In genomic region chr3:115631573-115632416, GRCm38 (mm10) we compare ENCODE assay signal across 10 mouse cellular contexts.
A peak's percentile ranks its signal among the peaks of the same experiment; 100 is the strongest.
DNase-seq lines count a peak whose midpoint lies in the region; ATAC-seq lines count a peak whose summit lies in the region.
"Had no signal": no experiment of that assay in that cellular context is flagged by ENCODE, and none has a peak within 500 bp of the region (broad histone marks: within the 10 kb centered on the region; RNA-seq: fewer than 3 reads in every experiment).

No protein-coding gene starts in this region.

- peaks cover 6% of the 10 kb centered on the region; the same call in 1 of the 2 replicates for H3K4me1 ChIP-seq in hindbrain, embryonic 11.5 days (replicated peaks; ENCODE audit: control insufficient read depth, insufficient read depth, low read length)
- H3K4me1 ChIP-seq in midbrain, embryonic 12.5 days = peaks cover 14% of the 10 kb centered on the region; the same call in 1 of the 2 replicates
- H3K4me1 ChIP-seq: limb, embryonic 15.5 days had no signal

- H3K27ac ChIP-seq in hindbrain, embryonic 11.5 days (ENCODE audit: low read depth, low read length) = peak overlapping the region; percentile 66
- peak overlapping the region; percentile 60 for H3K27ac ChIP-seq in midbrain, embryonic 12.5 days (replicated peaks)
- H3K27ac ChIP-seq: limb, embryonic 15.5 days had no signal

- H3K36me3 ChIP-seq in hindbrain, embryonic 11.5 days (ENCODE audit: control insufficient read depth, insufficient read depth, low read length) = no peaks in the 10 kb centered on the region
- no peaks in the 10 kb centered on the region for H3K36me3 ChIP-seq in midbrain, embryonic 12.5 days
- H3K36me3 ChIP-seq: limb, embryonic 15.5 days had no signal

- WGBS in hindbrain, embryonic 11.5 days = 59% methylated on average over 17 of the region's 17 CpGs
- WGBS in midbrain, embryonic 12.5 days = 47% methylated on average over 17 of the region's 17 CpGs

- H3K9ac ChIP-seq in hindbrain, embryonic 11.5 days (ENCODE audit: low read depth, low read length) = no peak overlapping the region
- no peak overlapping the region for H3K9ac ChIP-seq in midbrain, embryonic 12.5 days (replicated peaks)
- H3K9ac ChIP-seq: limb, embryonic 15.5 days had no signal

- peak; percentile 88 for ATAC-seq in hindbrain, embryonic 11.5 days (ENCODE audit: low FRiP score)
- ATAC-seq in midbrain, embryonic 12.5 days (ENCODE audit: low FRiP score, low read depth) = peak; percentile 90
- ATAC-seq: Patski had no signal

- H3K4me2 ChIP-seq in hindbrain, embryonic 11.5 days (replicated peaks; ENCODE audit: low read depth, low read length) = no peak overlapping the region
- H3K4me2 ChIP-seq in midbrain, embryonic 12.5 days (replicated peaks) = no peak overlapping the region
- H3K4me2 ChIP-seq: limb, embryonic 15.5 days had no signal

- no peaks in the 10 kb centered on the region for H3K27me3 ChIP-seq in hindbrain, embryonic 11.5 days (ENCODE audit: control insufficient read depth, insufficient read depth, low read length)
- H3K27me3 ChIP-seq in midbrain, embryonic 12.5 days = no peaks in the 10 kb centered on the region
- H3K27me3 ChIP-seq: limb, embryonic 15.5 days had no signal

- DNase-seq in layer of hippocampus, adult 11-12 months (ENCODE audit: low spot score) = peak; percentile 31
- DNase-seq in layer of hippocampus, adult 9-10 months (ENCODE audit: low spot score) = no peak
- peak; percentile 59 for DNase-seq in embryo, embryonic 10.5 days (ENCODE audit: low spot score)
- peak; percentile 67 for DNase-seq in hindbrain, embryonic 11.5 days (ENCODE audit: low spot score)
- no peak for DNase-seq in thymus, adult 18-20 months
- no peak for DNase-seq in urinary bladder, postnatal 10 days (ENCODE audit: low spot score)
- no peak for DNase-seq in frontal cortex, postnatal 25 days (ENCODE audit: low spot score in 2 of 2)

- H3K9me3 ChIP-seq in hindbrain, embryonic 11.5 days (ENCODE audit: control insufficient read depth, low read length) = no peaks in the 10 kb centered on the region
- H3K9me3 ChIP-seq in midbrain, embryonic 12.5 days = no peaks in the 10 kb centered on the region
- H3K9me3 ChIP-seq: limb, embryonic 15.5 days had no signal

- no peak overlapping the region for H3K4me3 ChIP-seq in hindbrain, embryonic 11.5 days (ENCODE audit: low read depth, low read length)
- H3K4me3 ChIP-seq in midbrain, embryonic 12.5 days = no peak overlapping the region
- H3K4me3 ChIP-seq: limb, embryonic 15.5 days had no signal

Comparison
In these comparisons a context has a peak if more than half of its experiments do, and no peak if none do; other contexts are left out.
1. DNase-seq: peak in layer of hippocampus, adult 11-12 months (single experiment), embryo, embryonic 10.5 days (single experiment) and hindbrain, embryonic 11.5 days (single experiment); none in layer of hippocampus, adult 9-10 months (single experiment), thymus, adult 18-20 months (0 of 2), urinary bladder, postnatal 10 days (single experiment) and frontal cortex, postnatal 25 days (0 of 2).